Mouse (Mus musculus) granulocyte monocyte progenitor cell, adult 5-6 weeks (primary cell): Measurements from ENCODE around the gene Cyp2j13. TPM values are rescaled to one million over a fixed set of nuclear protein-coding genes. Genes with fewer than 3 reads are reported as not detected.
"Not testable (repeated sequence)": the region's sequence is repeated elsewhere in the genome, so short reads cannot be mapped to it uniquely, and the experiment has no call there.

Source experiments
- ATAC-seq: replicated peaks from 2 replicates; pipeline ENCODE4 v1.8.0; 2016; ENCODE audit warnings: mild to moderate bottlenecking, moderate TSS enrichment, inconsistent platforms; ENCODE audit not compliant: poor library complexity, severe bottlenecking
- total RNA-seq, 2 experiments: library from RNA; stranded (forward) in 1 of 2; stranded (reverse) in 1 of 2; fragments of 200-712, 200-1000 nt in 1 of 2; fragments of >200 nt in 1 of 2; fragmentation: Nextera tagmentation in 1 of 2; gene quantifications; 2 replicates each; pipeline ENCODE4 v1.2.3; 2014 to 2017

The Cyp2j13 gene
- not detected in 2 replicates for total RNA-seq (2014; fragmentation: Nextera tagmentation)
- not detected in 2 replicates for total RNA-seq (2017)

- ATAC-seq: no peak
Observed at GRCm38 (mm10) chr4:96077261-96078125, at the start of gene Cyp2j13. Gene Cyp2j13 (minus strand): TSS chr4:96077546.

DNA sequence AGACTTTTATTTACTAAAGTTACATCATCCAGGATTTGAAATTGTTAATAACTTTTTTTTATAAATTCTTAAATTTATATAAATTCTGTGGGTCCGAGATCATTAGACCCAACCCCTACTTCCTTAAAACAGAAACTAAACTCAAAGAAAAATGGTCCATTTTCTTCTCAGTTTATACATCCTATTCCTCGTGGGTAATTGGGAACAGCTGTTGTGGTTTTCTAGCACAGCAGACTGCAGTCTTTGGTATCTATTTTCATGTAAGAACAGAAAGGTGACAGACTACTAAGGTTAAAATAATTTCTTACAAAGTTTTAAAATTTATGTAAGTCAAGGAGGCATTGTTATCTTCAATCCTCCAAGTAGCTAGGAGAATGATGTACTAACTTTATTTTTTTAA lies 19.5 kb upstream of the Cyp2j13 start:
- no peak for ATAC-seq

- ATAC-seq: no peak
Observed at GRCm38 (mm10) chr4:96091869-96092268, 14.5 kb upstream of the Cyp2j13 start.

DNA sequence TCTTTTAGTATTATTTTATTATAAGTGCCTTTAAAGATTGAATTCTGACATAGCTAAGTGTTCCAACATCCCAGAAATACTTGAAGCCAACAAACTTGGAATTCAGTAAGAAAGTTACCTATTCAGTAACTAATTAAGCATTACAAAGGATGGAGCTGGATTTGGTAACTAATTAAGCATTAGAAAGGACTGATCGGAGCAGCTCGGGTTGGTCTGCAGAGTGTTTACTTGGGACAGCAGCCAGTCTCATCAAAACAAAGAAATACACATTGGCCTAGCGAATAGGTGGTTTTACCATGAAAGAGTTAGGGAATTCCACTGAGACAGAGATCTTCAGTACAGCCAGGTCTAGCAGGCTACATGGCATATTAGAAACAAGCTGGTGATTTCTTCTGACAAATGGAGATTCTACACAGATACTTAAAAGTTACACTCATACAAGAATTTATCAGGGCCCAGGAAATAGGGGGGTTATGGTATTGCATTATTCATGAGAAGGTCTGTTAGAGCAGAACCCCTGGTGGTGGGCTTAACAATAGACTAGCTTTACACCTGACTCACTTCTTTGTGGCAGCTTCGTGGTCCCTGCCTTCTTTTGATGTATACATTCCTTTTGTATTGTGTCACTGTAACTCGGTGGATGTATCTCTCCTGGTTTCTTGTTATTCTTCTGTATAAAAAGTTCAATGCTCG lies 12.2 kb upstream of the Cyp2j13 start:
- not testable (repeated sequence) for ATAC-seq

- no peak for ATAC-seq
Observed at GRCm38 (mm10) chr4:96078308-96078707, 962 bp upstream of the Cyp2j13 start.

- no peak for ATAC-seq
Observed at GRCm38 (mm10) chr4:96062045-96062444, 15.3 kb downstream of the Cyp2j13 start.

- ATAC-seq: no peak
Observed at GRCm38 (mm10) chr4:96060106-96060505, 17.2 kb downstream of the Cyp2j13 start.

- no peak for ATAC-seq
Observed at GRCm38 (mm10) chr4:96028412-96028811, 48.9 kb downstream of the Cyp2j13 start.

GRCm38 (mm10) chr4:96022803-96023202 lies 54.5 kb downstream of the Cyp2j13 start:
- no peak for ATAC-seq

GRCm38 (mm10) chr4:96016875-96017274 lies 60.5 kb downstream of the Cyp2j13 start:
- no peak for ATAC-seq

DNA sequence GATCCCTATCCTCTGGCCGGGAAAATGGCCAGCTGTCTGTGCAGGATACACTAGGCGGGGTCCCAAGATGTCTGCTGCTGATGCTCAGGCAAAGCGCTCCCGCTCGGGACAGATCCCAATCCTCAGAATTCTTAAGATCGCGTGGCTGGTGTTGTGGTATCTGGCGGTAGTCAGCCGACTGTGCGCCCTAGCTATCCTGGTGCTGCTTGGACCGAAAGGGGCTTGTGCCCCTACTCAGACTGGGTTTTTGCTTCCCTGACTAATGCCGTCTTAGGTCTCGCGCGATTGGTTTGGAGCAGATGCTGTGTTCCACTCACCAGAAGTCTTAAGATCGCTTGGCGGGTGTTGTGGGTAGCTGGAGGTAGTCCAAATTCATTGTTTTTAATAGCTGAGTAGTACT lies 95.1 kb downstream of the Cyp2j13 start:
- ATAC-seq: not testable (repeated sequence)

Other genes starting within 250 kb of the Cyp2j13 start
- 19.0 and 21.9 TPM in 2 replicates for gene Hook1, start 110.3 kb downstream of the Cyp2j13 start, total RNA-seq (2014; fragmentation: Nextera tagmentation)
- gene Hook1, start 110.3 kb downstream of the Cyp2j13 start, total RNA-seq (2017): 16.4 and 35.2 TPM in 2 replicates
- not detected in 2 replicates for gene Cyp2j12, start 63.6 kb upstream of the Cyp2j13 start, total RNA-seq (2014; fragmentation: Nextera tagmentation)
- gene Cyp2j12, start 63.6 kb upstream of the Cyp2j13 start, total RNA-seq (2017): not detected in 2 replicates
- not detected in 2 replicates for gene Cyp2j7, start 159.1 kb upstream of the Cyp2j13 start, total RNA-seq (2014; fragmentation: Nextera tagmentation)
- not detected in 2 replicates for gene Cyp2j7, start 159.1 kb upstream of the Cyp2j13 start, total RNA-seq (2017)